Mouse (Mus musculus) ovary, adult 10 weeks (tissue): ENCODE results near the gene Slc25a29. TPM values are rescaled to one million over a fixed set of nuclear protein-coding genes. Genes with fewer than 3 reads are reported as not detected.

ENCODE experiments used
- polyA plus RNA-seq: library from polyadenylated mRNA; stranded (reverse); fragments of 350-450 nt; fragmentation: Illumina TruSeq; extraction: RNeasy Lipid Tissue Mini Kit (QIAGEN cat#74804); gene quantifications from one replicate; pipeline ENCODE4 v1.2.3, GENCODE M21; 2014

Slc25a29 gene
- polyA plus RNA-seq, result not detected

GRCm38 (mm10) chr12:108835840-108836409 is at the start of gene Slc25a29, which contains the start of gene Slc25a47:
Gene Slc25a29, minus strand, starts transcription at chr12:108835883.
Gene Slc25a47, plus strand, starts transcription at chr12:108836046.

DNA sequence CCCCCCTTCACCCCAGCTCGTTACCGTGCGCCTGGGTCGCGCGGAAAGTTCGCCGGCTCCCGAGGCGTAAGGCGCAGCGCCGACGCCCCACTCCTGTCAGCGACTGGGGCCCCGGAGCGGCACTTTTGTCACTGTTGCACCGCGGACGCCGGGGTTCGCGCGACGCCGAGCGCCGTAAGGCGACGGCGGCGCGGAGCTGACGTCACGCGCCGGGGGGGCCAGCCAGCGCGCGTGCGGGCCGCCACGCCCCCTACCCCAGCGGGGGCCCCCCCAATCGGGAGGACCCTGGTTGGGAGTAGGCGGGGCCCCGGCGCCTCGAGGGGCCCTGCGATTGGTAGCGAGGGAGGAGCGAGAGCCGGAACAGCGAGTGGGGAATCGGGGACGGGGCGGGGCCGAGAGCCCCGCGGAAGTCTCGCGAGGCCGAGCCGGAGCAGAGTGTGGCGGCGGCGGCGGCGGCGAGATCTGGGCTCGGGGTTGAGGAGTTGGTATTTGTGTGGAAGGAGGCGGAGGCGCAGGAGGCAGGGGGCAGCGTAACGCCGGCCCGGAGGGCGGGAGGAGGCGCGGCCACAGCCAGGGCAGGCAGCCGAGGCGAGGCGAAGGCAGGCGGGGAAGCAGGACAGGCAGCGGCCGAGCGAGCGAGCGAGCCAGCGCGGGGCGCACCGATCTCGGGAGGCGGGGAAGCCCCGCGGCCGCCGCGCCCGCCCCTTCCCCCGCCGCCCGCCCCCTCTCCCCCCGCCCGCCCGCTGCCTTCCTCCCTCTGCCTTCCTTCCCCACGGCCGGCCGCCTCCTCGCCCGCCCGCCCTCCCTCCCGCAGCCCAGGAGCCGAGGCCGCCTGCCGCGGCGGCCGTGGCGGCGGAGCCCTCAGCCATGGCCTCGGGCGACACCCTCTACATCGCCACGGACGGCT is 42.9 kb downstream of the Slc25a29 start, which contains the start of gene Yy1:
Gene Yy1, plus strand, starts transcription at position 428 of the 907 bp plus-strand sequence.

Other genes with a start within 250 kb of the Slc25a29 start
- 0.37 TPM for gene Degs2, start 133.6 kb downstream of the Slc25a29 start, polyA plus RNA-seq
- 120 TPM for gene Yy1, start 42.9 kb downstream of the Slc25a29 start, polyA plus RNA-seq
- gene Slc25a47, start 163 bp upstream of the Slc25a29 start, polyA plus RNA-seq, result not detected
- 0.29 TPM for gene Wdr25, start 57.7 kb upstream of the Slc25a29 start, polyA plus RNA-seq
- gene Wars, start 58.3 kb upstream of the Slc25a29 start, polyA plus RNA-seq, result 10.0 TPM
- gene Begain, start 232.3 kb upstream of the Slc25a29 start, polyA plus RNA-seq, result not detected